Mouse (Mus musculus) testis, adult 2 months (tissue): ENCODE data around the gene Gse1.

ENCODE experiments used
- CTCF ChIP-seq: fragments of 200-500 bp; IDR thresholded peaks from 2 replicates; pipeline ENCODE4 v1.5.1; 2012; ENCODE audit warnings: low read depth, mild to moderate bottlenecking, inconsistent platforms, low read length, moderate library complexity; ENCODE audit not compliant: control insufficient read depth, insufficient read depth, insufficient replicate concordance
- POLR2A ChIP-seq: fragments of 200-500 bp; IDR thresholded peaks from 2 replicates; pipeline ENCODE4 v1.6.1; 2012; ENCODE audit warnings: low read depth, mild to moderate bottlenecking, inconsistent platforms, low read length, moderate library complexity; ENCODE audit not compliant: control insufficient read depth

GRCm38 (mm10) chr8:120264388-120264943 is 36.2 kb downstream of the Gse1 start:
- TF ChIP-seq CTCF, result no peak
- TF ChIP-seq POLR2A, result no peak
